Mouse (Mus musculus): ENCODE measurements around the gene Wdr91. TPM values are rescaled to one million over a fixed set of nuclear protein-coding genes. Genes with fewer than 3 reads are reported as not detected.

The Wdr91 gene
- total RNA-seq, 2 experiments from 2014 or later = 12.0 to 13.5 TPM

- DNase-seq (ENCODE audit: low spot score) = no peak
- intact Hi-C loops (cut with DNase I) = no loop called here
Measured at GRCm38 (mm10) chr6:34889185-34889584, 21.5 kb downstream of the Wdr91 start.

GRCm38 (mm10) chr6:34887131-34887850 lies 23.4 kb downstream of the Wdr91 start:
- intact Hi-C loops (cut with DNase I) = no loop called here
- DNase-seq (ENCODE audit: low spot score) = no peak

GRCm38 (mm10) chr6:34884724-34885123 lies 26.0 kb downstream of the Wdr91 start:
- no peak for DNase-seq (ENCODE audit: low spot score)
- intact Hi-C loops (cut with DNase I) = loop anchor here (5.0 kb wide), 2 partner anchors 37 to 38 kb away; partner anchors contain the start of gene Stra8

DNA sequence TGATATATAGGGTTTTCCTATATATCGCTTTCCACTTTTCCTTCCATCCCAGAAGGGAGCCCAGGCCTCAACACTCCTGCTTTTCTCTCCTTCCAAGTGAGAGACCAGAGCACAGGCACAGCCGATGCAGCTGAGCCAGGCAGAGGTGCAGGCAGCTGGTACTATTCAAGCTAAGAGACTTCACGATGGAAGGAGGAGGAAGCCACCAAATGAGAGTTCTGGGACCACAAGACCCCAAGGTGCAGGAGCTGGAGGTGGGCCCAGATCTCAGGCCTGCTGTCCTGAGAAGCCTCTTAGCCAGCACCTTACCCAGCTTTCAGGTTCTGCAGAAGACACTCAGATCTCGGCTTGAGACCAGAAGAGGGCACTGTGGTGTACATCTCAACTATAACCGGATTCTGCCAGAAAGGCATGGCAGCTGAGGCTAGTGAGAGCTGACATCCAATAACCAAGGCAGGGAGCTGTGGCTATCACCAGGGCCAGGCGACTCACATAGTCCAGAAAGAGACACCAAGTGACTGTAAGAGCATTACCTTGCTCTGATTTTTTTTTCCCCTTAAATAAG lies 30.7 kb downstream of the Wdr91 start:
- intact Hi-C loops (cut with DNase I) = loop anchor here (5.0 kb wide), 2 partner anchors 33 to 42 kb away; partner anchors contain the start of gene Stra8
- DNase-seq (ENCODE audit: low spot score) = no peak

- intact Hi-C loops (cut with DNase I) = no loop called here
- DNase-seq (ENCODE audit: low spot score) = no peak
Measured at GRCm38 (mm10) chr6:34879101-34879740, 31.5 kb downstream of the Wdr91 start.

GRCm38 (mm10) chr6:34877509-34878321 lies 33.0 kb downstream of the Wdr91 start, which contains the start of gene Cyren:
Gene Cyren (minus strand): TSS chr6:34878060.
- peak; percentile 93 for DNase-seq (ENCODE audit: low spot score)
- intact Hi-C loops (cut with DNase I) = loop anchor here (1.0 kb wide), 2 partner anchors 14 to 97 kb away; partner anchors contain the start of genes Agbl3 and Tmem140

DNA sequence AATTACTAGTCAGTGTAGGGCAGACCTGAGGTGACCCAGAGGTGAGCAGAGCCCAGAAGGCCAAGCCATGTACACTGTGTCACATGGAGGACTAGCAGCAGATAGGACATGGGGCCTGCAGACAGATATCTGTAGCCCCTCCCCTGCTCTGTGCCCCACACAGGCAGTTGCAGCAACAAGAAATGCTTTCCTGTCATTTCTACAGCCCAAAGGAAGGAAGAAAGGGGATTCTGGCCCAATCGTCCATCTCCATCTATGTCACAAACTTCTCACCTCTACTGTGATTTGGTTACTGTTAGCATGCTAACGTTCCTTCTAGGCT lies 33.9 kb downstream of the Wdr91 start:
- no peak for DNase-seq (ENCODE audit: low spot score)

DNA sequence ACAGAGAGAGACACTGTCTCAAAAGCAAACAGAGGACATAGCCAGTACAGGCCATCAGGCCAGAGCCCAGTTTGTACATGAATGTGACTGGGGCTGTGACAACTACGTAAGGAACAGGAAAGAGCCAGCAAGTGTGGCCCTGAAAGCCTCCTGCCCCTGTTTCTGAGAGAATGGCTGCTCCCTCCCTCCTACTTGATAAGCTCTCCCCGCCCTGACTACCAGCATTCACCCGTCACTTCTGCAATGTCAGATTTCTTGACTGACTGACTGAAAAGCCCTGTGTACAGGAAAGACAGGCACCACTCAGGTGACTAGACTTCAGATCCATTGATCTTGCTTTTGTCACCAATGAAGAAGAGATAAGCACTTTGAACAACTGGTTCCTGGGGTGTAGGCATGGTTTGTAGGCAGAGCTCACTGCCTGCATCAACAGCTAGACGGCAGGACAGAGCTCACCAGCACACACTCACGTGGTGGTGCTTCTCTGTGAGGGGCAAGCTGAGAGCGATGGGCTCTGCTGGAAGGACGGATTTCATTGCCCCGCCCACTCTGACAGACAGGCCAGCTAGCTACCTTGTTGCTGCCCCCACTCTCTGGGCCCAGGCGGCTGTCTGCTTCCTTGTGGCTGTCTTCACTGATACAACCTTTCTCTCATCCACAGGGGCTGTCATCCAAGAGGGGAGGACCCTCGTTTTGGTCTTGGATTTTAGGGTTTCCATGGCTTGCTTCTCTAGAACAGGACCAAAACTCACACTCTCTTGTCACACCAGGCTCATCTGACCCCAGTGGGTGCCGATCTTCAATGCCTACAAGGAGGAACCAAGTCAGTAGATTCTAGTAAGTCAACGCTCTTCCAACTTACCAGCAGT lies 34.5 kb downstream of the Wdr91 start:
- DNase-seq (ENCODE audit: low spot score) = no peak
- intact Hi-C loops (cut with DNase I) = no loop called here

More for the DNA sequence above, 33.9 kb downstream of the Wdr91 start:
- intact Hi-C loops (cut with DNase I) = loop anchor here (1.0 kb wide), 1 partner anchor 13 kb away; the partner anchor contains the start of gene Tmem140

- DNase-seq (ENCODE audit: low spot score) = no peak
- intact Hi-C loops (cut with DNase I) = no loop called here
Measured at GRCm38 (mm10) chr6:34875268-34875761, 35.4 kb downstream of the Wdr91 start.

- intact Hi-C loops (cut with DNase I) = no loop called here
- DNase-seq (ENCODE audit: low spot score) = peak; percentile 81
Measured at GRCm38 (mm10) chr6:34874101-34874921, 36.4 kb downstream of the Wdr91 start.

DNA sequence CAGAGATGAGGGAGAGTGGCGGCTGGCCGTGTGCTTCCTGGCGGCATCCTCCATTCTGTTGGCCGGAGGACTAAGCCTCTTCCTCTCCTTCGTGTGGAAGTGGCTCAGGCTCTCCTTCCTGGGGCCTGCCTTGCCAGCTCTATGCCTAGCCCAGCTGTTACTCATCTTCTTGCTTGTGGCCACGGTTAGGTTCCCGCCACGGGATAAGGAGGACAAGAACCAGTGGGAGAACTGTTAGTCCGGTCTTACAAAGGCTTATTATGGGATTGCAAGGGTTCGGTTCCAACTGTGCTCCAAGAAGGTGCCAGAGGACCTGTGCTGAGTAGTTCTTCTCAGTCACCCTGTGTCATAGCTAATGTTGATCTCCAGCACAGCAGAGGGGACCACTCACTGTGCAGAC lies 37.8 kb downstream of the Wdr91 start:
- intact Hi-C loops (cut with DNase I) = no loop called here
- no peak for DNase-seq (ENCODE audit: low spot score)

GRCm38 (mm10) chr6:34871929-34872328 lies 38.7 kb downstream of the Wdr91 start:
- intact Hi-C loops (cut with DNase I) = no loop called here

GRCm38 (mm10) chr6:34870724-34871123 lies 40.0 kb downstream of the Wdr91 start:
- intact Hi-C loops (cut with DNase I) = no loop called here
- no peak for DNase-seq (ENCODE audit: low spot score)

More at GRCm38 (mm10) chr6:34871929-34872328, 38.7 kb downstream of the Wdr91 start:
- no peak for DNase-seq (ENCODE audit: low spot score)

DNA sequence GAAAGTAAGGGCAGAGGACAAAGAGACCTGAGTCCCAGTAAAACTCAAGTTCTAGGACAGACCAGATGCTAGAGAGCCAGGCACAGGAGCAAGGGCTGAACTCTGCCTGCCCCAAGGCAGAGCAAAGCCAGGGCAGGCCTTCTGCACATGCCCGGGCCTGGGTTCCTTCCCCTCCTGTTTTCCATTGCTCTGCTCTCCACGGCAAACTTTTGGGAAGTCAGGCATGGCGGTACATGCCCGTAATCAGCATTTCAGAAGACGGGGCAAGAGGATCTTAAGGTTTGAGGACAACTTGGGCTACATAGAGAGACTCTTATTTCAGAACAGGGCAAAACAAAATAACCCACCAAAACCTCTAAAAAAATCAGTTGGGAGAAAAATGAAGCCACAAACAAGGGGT lies 40.5 kb downstream of the Wdr91 start:
- no peak for DNase-seq (ENCODE audit: low spot score)

DNA sequence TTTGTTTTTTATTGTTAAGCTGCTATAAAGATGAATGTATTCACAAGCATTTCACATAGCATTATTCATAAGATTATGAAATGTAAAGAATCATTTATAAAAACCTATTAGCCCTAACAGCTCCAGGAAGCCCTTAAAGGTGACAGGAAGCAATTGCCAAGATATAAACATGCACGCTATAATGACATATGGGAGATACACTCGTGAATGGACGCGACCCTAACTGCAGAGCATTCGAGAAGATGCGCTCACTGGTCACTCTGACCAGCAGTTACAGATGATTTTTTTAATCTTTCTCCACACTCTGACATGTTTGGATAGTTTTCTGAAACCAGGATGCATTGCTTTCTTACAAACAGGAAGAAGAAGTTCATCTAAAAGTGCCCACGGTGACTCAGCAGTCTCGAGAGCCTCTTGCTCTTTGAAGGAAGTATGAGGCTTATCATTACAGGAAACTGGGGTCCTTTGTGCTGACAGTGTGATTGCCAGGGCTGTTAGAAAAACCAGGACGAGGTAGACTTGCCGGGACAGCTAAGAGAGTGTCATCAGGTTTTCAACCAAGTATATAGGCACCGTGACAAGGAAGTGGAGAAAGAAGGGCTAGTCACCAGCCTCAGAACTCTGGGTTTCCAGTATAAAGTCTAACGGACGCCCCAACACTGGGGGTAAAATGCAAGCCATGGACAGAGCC lies 41.3 kb downstream of the Wdr91 start:
- intact Hi-C loops (cut with DNase I) = loop anchor here (5.0 kb wide), 1 partner anchor 267 kb away; no protein-coding TSS in a partner anchor
- DNase-seq (ENCODE audit: low spot score) = no peak

More for the DNA sequence above, 40.5 kb downstream of the Wdr91 start:
- intact Hi-C loops (cut with DNase I) = no loop called here

DNA sequence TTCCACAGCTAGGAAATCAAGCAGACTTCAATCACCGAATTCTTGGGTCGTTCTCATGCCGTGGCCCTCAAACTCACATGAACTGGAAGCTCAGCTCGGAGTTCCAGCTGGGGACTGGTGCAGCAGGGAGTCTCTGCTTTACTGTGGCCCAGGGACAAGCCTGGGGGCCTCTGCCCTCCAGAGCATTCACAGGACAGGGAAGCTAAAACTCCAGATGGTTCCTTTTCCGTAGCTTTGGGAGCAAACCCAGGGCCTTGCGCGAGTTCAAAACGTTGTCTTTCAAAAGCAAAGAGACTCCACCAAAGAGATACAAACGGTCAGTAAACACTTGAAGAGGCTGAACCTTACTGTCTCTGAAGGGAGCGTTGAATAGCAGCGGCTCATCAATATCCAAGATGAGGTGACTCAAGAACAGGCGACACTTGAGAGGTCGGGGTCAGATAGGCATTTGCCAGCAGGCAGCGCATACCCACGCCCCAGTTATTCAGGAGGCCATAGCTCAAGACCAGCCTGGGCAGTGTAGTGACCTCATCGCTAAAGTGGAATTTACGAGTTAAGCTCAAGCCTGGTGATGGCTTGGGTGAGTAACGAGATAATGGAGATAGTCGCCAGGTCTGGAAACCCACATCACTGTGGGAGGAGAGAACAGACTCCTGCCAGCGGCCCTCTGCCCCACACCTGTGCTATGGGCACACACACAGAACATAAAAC lies 42.0 kb downstream of the Wdr91 start:
- DNase-seq (ENCODE audit: low spot score) = no peak
- intact Hi-C loops (cut with DNase I) = loop anchor here (5.0 kb wide), 1 partner anchor 266 kb away; no protein-coding TSS in a partner anchor

DNA sequence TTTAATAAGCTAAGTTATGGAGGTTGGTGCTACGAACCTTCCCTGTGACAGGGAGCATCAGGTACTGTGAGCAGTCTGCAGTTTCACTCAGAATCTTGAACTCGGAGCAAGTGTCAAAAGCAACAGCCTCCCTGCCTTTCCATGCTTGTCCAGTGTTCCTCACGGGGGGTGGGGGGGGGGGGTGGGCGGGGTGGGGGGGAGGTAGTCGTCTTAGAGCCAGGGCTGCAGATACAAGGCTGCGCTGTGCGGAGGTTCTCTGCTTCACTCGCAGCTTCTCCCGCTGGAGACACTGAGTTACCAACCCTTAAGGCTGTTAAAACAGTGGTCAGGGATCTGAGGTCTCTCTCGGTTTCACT lies 42.7 kb downstream of the Wdr91 start:
- intact Hi-C loops (cut with DNase I) = loop anchor here (5.0 kb wide), 1 partner anchor 266 kb away; no protein-coding TSS in a partner anchor
- DNase-seq (ENCODE audit: low spot score) = no peak
